Mouse (Mus musculus) liver, embryonic 12.5 days (tissue): Measurements from ENCODE around the gene Armt1. TPM values are rescaled to one million over a fixed set of nuclear protein-coding genes. Genes with fewer than 3 reads are reported as not detected.
A peak's percentile ranks its signal among the peaks of the same experiment; 100 is the strongest.

Experiments
- ATAC-seq: fragments of 200-750 bp; cut with Nextera tagmentation; 2 replicates; pipeline ENCODE4 v1.8.0; 2017; ENCODE audit warnings: moderate number of reproducible peaks, mild to moderate bottlenecking, moderate library complexity
- H3K27ac ChIP-seq: fragments of 300-500 bp; sonication (generic); 2 replicates; pipeline ENCODE4 v1.5.1; 2016; ENCODE audit warnings: mild to moderate bottlenecking
- H3K27me3 ChIP-seq: fragments of 300-500 bp; sonication (generic); replicated peaks from 2 replicates; pipeline ENCODE4 v1.6.1; 2016; ENCODE audit warnings: mild to moderate bottlenecking, moderate library complexity
- H3K36me3 ChIP-seq: fragments of 300-500 bp; sonication (generic); 2 replicates; pipeline ENCODE4 v1.6.1; 2016; ENCODE audit warnings: mild to moderate bottlenecking, moderate library complexity
- H3K4me1 ChIP-seq: fragments of 300-500 bp; sonication (generic); 2 replicates; pipeline ENCODE4 v1.6.1; 2016
- H3K4me2 ChIP-seq: fragments of 300-500 bp; sonication (generic); 2 replicates; pipeline ENCODE4 v1.6.1; 2016; ENCODE audit warnings: mild to moderate bottlenecking, moderate library complexity
- H3K4me3 ChIP-seq: fragments of 300-500 bp; sonication (generic); 2 replicates; pipeline ENCODE4 v1.5.1; 2016; ENCODE audit warnings: mild to moderate bottlenecking, moderate library complexity
- H3K9ac ChIP-seq: fragments of 300-500 bp; sonication (generic); 2 replicates; pipeline ENCODE4 v1.6.1; 2016; ENCODE audit warnings: mild to moderate bottlenecking, moderate library complexity
- H3K9me3 ChIP-seq: fragments of 300-500 bp; sonication (generic); replicated peaks from 2 replicates; pipeline ENCODE4 v1.6.1; 2016; ENCODE audit warnings: mild to moderate bottlenecking, moderate library complexity
- WGBS: fragments of 180-500 bp; shearing (Covaris S2); methylation state at CpG from one replicate; pipeline ENCODE4 v1.1.7; 2016; ENCODE audit not compliant: insufficient replicate concordance; 5-methylcytosine and 5-hydroxymethylcytosine counted together
- polyA plus RNA-seq: library from polyadenylated mRNA; unstranded; fragments of >200 nt; fragmentation: Nextera tagmentation; extraction: Ambion mirVana; gene quantifications from 2 replicates; pipeline ENCODE4 v1.2.1, GENCODE M21; 2016

Armt1 gene
- polyA plus RNA-seq, 1 experiment from 2014 or later = 23.6 TPM

DNA sequence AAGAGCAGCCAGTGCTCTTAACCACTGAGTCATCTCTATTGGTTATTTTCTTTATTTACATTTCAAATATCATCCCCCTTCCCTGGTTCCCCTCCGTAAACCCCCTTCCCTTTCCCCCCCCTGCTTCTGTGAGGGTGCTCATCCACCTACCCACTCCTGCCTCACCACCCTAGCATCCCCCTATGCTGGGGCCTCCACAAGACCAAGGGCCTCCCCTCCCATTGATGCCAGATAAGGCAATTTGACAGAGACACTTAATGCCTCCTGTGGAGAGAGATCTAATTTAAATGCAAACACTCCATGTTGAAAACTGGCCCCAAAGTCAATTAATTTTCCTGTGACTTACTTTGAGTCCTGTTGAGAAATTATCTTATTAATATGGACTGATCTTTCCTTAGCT, 59.8 kb downstream of the Armt1 start:
- no peak overlapping the region for H3K4me3 ChIP-seq
- no peak overlapping the region for H3K27ac ChIP-seq
- peak; percentile 67; the same call in 1 of the 2 replicates for ATAC-seq
- no peaks in the 10 kb centered on the region for H3K9me3 ChIP-seq
- WGBS = 33% methylated on average over 1 of the region's 1 CpGs
- no peak overlapping the region for H3K9ac ChIP-seq
- H3K36me3 ChIP-seq = no peaks in the 10 kb centered on the region
- H3K27me3 ChIP-seq = no peaks in the 10 kb centered on the region
- H3K4me1 ChIP-seq = peaks cover 17% of the 10 kb centered on the region
- no peak overlapping the region for H3K4me2 ChIP-seq

DNA sequence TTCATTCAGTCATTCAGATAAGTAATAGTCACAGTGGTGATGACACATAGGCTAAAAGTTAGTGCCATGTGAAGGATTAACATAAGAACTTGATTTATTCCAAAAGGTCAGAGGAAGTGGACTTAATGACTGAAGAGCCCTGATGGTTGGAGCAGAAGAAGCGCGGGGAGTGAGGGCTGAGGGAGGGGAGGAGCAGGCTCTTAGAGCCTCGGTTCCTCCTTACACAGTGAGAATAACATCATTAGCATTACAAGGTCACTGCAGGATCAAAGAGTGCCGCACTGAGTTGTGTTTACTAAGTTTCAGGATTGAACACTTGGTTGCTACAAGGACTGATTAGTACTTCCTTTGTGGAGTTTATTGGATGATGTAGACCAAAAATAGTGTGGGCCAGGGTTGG, 60.6 kb downstream of the Armt1 start:
- Histone ChIP-seq H3K27me3 (no peaks in the 10 kb centered on the region), H3K9me3 (no peaks in the 10 kb centered on the region), H3K9ac (no peak overlapping the region), H3K4me2 (no peak overlapping the region), H3K36me3 (no peaks in the 10 kb centered on the region), H3K4me1 (peaks cover 17% of the 10 kb centered on the region), H3K4me3 (no peak overlapping the region), H3K27ac (no peak overlapping the region)
- no peak for ATAC-seq
- WGBS = 36% methylated on average over 4 of the region's 4 CpGs

DNA sequence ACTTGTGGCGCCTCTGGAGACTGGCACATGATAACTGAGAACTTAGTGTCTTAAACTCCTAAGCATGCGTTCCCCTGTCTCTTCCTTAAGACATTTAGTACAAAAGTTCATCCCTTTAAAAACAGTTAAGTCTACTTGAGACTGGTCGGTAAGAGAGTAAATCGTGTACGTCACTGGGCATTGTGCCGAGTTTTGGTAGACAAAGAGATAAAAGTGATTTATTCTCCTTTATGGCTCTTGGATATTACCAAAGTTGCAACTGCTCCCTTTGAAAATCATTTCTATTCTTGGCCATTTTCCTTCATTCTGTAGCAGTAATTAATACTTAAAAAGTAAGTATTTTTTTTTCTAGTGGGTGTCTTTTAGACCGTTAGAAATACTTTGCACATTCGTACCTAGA, 71.0 kb downstream of the Armt1 start:
- Histone ChIP-seq H3K4me2 (no peak overlapping the region), H3K9me3 (no peaks in the 10 kb centered on the region), H3K4me1 (no peaks in the 10 kb centered on the region), H3K36me3 (no peaks in the 10 kb centered on the region), H3K9ac (no peak overlapping the region), H3K27ac (no peak overlapping the region), H3K4me3 (no peak overlapping the region), H3K27me3 (no peaks in the 10 kb centered on the region)
- 73% methylated on average over 8 of the region's 8 CpGs for WGBS
- ATAC-seq = no peak

Other genes with a start within 250 kb of the Armt1 start
- gene Akap12, start 166.1 kb upstream of the Armt1 start, polyA plus RNA-seq = 7.1 and 7.2 TPM in 2 replicates
- gene Zbtb2, start 44.4 kb upstream of the Armt1 start, polyA plus RNA-seq = 7.4 and 7.5 TPM in 2 replicates
- 27.7 and 32.7 TPM in 2 replicates for gene Rmnd1, start 79 bp upstream of the Armt1 start, polyA plus RNA-seq
- gene Ccdc170, start 50.0 kb downstream of the Armt1 start, polyA plus RNA-seq = 0.07 TPM in 1 of 2 replicates, not detected in the other
- gene Esr1, start 179.1 kb downstream of the Armt1 start, polyA plus RNA-seq = 0.01 and 0.10 TPM in 2 replicates